8 mouse cellular contexts compared by ENCODE assay signal in genomic region chr11:119503675-119504074, GRCm38 (mm10). TPM values are rescaled to one million over a fixed set of nuclear protein-coding genes. Genes with fewer than 3 reads are reported as not detected.
DNase-seq lines count a peak whose midpoint lies in the region; ATAC-seq and TF ChIP-seq lines count a peak whose summit lies in the region.

No protein-coding gene starts in this region.

- peak; percentile 74 for DNase-seq in adipocyte (ENCODE audit: low spot score)
- DNase-seq in cerebellum, postnatal 25 days, result peak; percentile 91 to 93
- DNase-seq in gastrocnemius, adult 2 months, result peak; percentile 77
- DNase-seq in intestine, embryonic 14.5 days (ENCODE audit: low spot score), result peak; percentile 89
- DNase-seq in left cerebral cortex, postnatal 36 days (ENCODE audit: low spot score in 2 of 2), result peak; percentile 72 to 74
- DNase-seq in midbrain, embryonic 11.5 days (ENCODE audit: low spot score, missing footprints), result peak; percentile 94
- DNase-seq in right cerebral cortex, postnatal 4 days, result peak; percentile 86
- peak; percentile 43 to 62 for DNase-seq in urinary bladder, postnatal 36 days (ENCODE audit: low spot score in 2 of 2)

- ATAC-seq in intestine, embryonic 14.5 days (replicated peaks; ENCODE audit: low FRiP score, low TSS enrichment, low read depth), result peak; percentile 70; the same call in 1 of the 2 replicates
- ATAC-seq in midbrain, embryonic 11.5 days (ENCODE audit: low FRiP score), result peak; percentile 76

- peaks cover 79% of the 10 kb centered on the region for H3K36me3 ChIP-seq in intestine, embryonic 14.5 days (ENCODE audit: control insufficient read depth, insufficient read depth, low read length)
- peaks cover 18% of the 10 kb centered on the region for H3K36me3 ChIP-seq in midbrain, embryonic 11.5 days (ENCODE audit: control insufficient read depth, insufficient read depth, low read length)

- no peak overlapping the region for H3K4me2 ChIP-seq in intestine, embryonic 14.5 days (ENCODE audit: low read length)
- H3K4me2 ChIP-seq in midbrain, embryonic 11.5 days, result no peak overlapping the region

- no peak overlapping the region for H3K9ac ChIP-seq in intestine, embryonic 14.5 days (ENCODE audit: low read length)
- no peak overlapping the region for H3K9ac ChIP-seq in midbrain, embryonic 11.5 days (ENCODE audit: low read length)

- TF ChIP-seq CTCF in gastrocnemius, adult 2 months (IDR thresholded peaks at IDR 0.05), result peak; percentile 100

- no peak overlapping the region for H3K4me3 ChIP-seq in gastrocnemius, adult 2 months
- no peak overlapping the region for H3K4me3 ChIP-seq in intestine, embryonic 14.5 days (ENCODE audit: low read depth, low read length)
- H3K4me3 ChIP-seq in midbrain, embryonic 11.5 days (ENCODE audit: low read depth, low read length), result no peak overlapping the region

- H3K27ac ChIP-seq in gastrocnemius, adult 2 months, result no peak overlapping the region
- H3K27ac ChIP-seq in intestine, embryonic 14.5 days (ENCODE audit: low read depth), result no peak overlapping the region
- H3K27ac ChIP-seq in midbrain, embryonic 11.5 days (ENCODE audit: low read depth, low read length), result no peak overlapping the region

- H3K9me3 ChIP-seq in intestine, embryonic 14.5 days (ENCODE audit: control insufficient read depth, low read length), result no peaks in the 10 kb centered on the region
- H3K9me3 ChIP-seq in midbrain, embryonic 11.5 days (ENCODE audit: control insufficient read depth, low read length), result no peaks in the 10 kb centered on the region

- H3K27me3 ChIP-seq in intestine, embryonic 14.5 days (replicated peaks; ENCODE audit: control insufficient read depth, insufficient read depth, low read length), result no peaks in the 10 kb centered on the region
- H3K27me3 ChIP-seq in midbrain, embryonic 11.5 days (ENCODE audit: control insufficient read depth, insufficient read depth, low read length), result no peaks in the 10 kb centered on the region

- H3K4me1 ChIP-seq in intestine, embryonic 14.5 days (replicated peaks; ENCODE audit: control insufficient read depth, insufficient read depth, low read length), result no peaks in the 10 kb centered on the region
- no peaks in the 10 kb centered on the region for H3K4me1 ChIP-seq in midbrain, embryonic 11.5 days (ENCODE audit: control insufficient read depth, insufficient read depth, low read length)

- intact Hi-C loops in gastrocnemius, adult 2 months (cut with DNase I), result loop anchor here (1.0 to 5.0 kb wide), 4 partner anchors 99 to 402 kb away; partner anchors contain the start of gene Rptor
- intact Hi-C loops in left cerebral cortex, postnatal 36 days (cut with DNase I), result loop anchor here (1.0 to 10.0 kb wide), 4 partner anchors 99 to 491 kb away; partner anchors contain the start of gene Rptor

RNA-seq across cellular contexts. Expression of gene Endov, which starts 12.5 kb away (rescaled TPM):
- 1 to 10 TPM; 4.3 to 4.5 TPM for total RNA-seq in gastrocnemius, adult 2 months (2021)
- polyA plus RNA-seq in intestine, embryonic 14.5 days (2014; fragmentation: Nextera tagmentation; extraction: Ambion mirVana), result 15.3 and 15.8 TPM in 2 replicates
- 10 to 100 TPM; 30.6 to 31.0 TPM for total RNA-seq in left cerebral cortex, postnatal 36 days (2021)
- 13.2 and 14.0 TPM in 2 replicates for polyA plus RNA-seq in midbrain, embryonic 11.5 days (2014; fragmentation: Nextera tagmentation; extraction: Ambion mirVana)

RNA-seq across cellular contexts. Expression of gene Nptx1, which starts 43.9 kb away (rescaled TPM):
- total RNA-seq in gastrocnemius, adult 2 months (2021), result not detected
- polyA plus RNA-seq in intestine, embryonic 14.5 days (2014; fragmentation: Nextera tagmentation; extraction: Ambion mirVana), result 1.3 and 2.4 TPM in 2 replicates
- total RNA-seq in left cerebral cortex, postnatal 36 days (2021), result 100 to 1,000 TPM; 240 to 248 TPM
- polyA plus RNA-seq in midbrain, embryonic 11.5 days (2014; fragmentation: Nextera tagmentation; extraction: Ambion mirVana), result 2.5 and 3.0 TPM in 2 replicates

Comparison
In these comparisons a context has a peak if more than half of its experiments do, and no peak if none do; other contexts are left out.
1. RNA of gene Endov, which starts 12.5 kb away (total RNA-seq): 30.6 to 31.0 TPM in left cerebral cortex, postnatal 36 days; 4.3 to 4.5 TPM in gastrocnemius, adult 2 months; every median in the first group is over 4 times any median in the second.
2. RNA of gene Nptx1, which starts 43.9 kb away (total RNA-seq): 240 to 248 TPM in left cerebral cortex, postnatal 36 days; not detected in gastrocnemius, adult 2 months; every median in the first group is over 100 times any median in the second.
3. Peak in every context shown above with its lines, with median percentiles within 50 percentile points of each other: DNase-seq.